Mouse (Mus musculus) heart, embryonic 11.5 days (tissue): Measurements from ENCODE around the gene Tmc8. TPM values are rescaled to one million over a fixed set of nuclear protein-coding genes. Genes with fewer than 3 reads are reported as not detected.
"Not testable (repeated sequence)": the region's sequence is repeated elsewhere in the genome, so short reads cannot be mapped to it uniquely, and the experiment has no call there.

ENCODE experiments used
- ATAC-seq: fragments of 200-750 bp; cut with Nextera tagmentation; replicated peaks from 2 replicates; pipeline ENCODE4 v1.8.0; 2017; ENCODE audit warnings: moderate library complexity; ENCODE audit not compliant: insufficient number of reproducible peaks, low FRiP score, low TSS enrichment
- H3K27ac ChIP-seq: fragments of 300-500 bp; sonication (generic); 2 replicates; pipeline ENCODE4 v1.5.1; 2014; ENCODE audit warnings: mild to moderate bottlenecking, low read depth, low read length
- H3K27me3 ChIP-seq: fragments of 300-500 bp; sonication (generic); 2 replicates; pipeline ENCODE4 v1.6.1; 2014; ENCODE audit warnings: mild to moderate bottlenecking, low read length, mixed read lengths; ENCODE audit not compliant: control insufficient read depth, insufficient read depth
- H3K36me3 ChIP-seq: fragments of 300-500 bp; sonication (generic); 2 replicates; pipeline ENCODE4 v1.6.1; 2014; ENCODE audit warnings: mild to moderate bottlenecking, low read length, moderate library complexity, mixed read lengths; ENCODE audit not compliant: control insufficient read depth, insufficient read depth
- H3K4me1 ChIP-seq: fragments of 300-500 bp; sonication (generic); 2 replicates; pipeline ENCODE4 v1.6.1; 2014; ENCODE audit warnings: low read length; ENCODE audit not compliant: control insufficient read depth, insufficient read depth
- H3K4me2 ChIP-seq: fragments of 300-500 bp; sonication (generic); 2 replicates; pipeline ENCODE4 v1.6.1; 2014; ENCODE audit warnings: mild to moderate bottlenecking, moderate library complexity
- H3K4me3 ChIP-seq: fragments of 300-500 bp; sonication (generic); 2 replicates; pipeline ENCODE4 v1.5.1; 2014; ENCODE audit warnings: low read depth, low read length
- H3K9ac ChIP-seq: fragments of 300-500 bp; sonication (generic); 2 replicates; pipeline ENCODE4 v1.6.1; 2014; ENCODE audit warnings: mild to moderate bottlenecking, low read depth, low read length, moderate library complexity
- H3K9me3 ChIP-seq: fragments of 300-500 bp; sonication (generic); replicated peaks from 2 replicates; pipeline ENCODE4 v1.6.1; 2016; ENCODE audit warnings: low read length; ENCODE audit not compliant: control insufficient read depth
- WGBS: fragments of 180-500 bp; shearing (Covaris S2); extraction: QIAGEN DNeasy Blood & Tissue Kit; methylation state at CpG from one replicate; pipeline ENCODE4 v1.1.7; 2014; ENCODE audit not compliant: insufficient replicate concordance; 5-methylcytosine and 5-hydroxymethylcytosine counted together
- polyA plus RNA-seq: library from polyadenylated mRNA; unstranded; fragments of >200 nt; fragmentation: Nextera tagmentation; extraction: Ambion mirVana; gene quantifications from 2 replicates; pipeline ENCODE4 v1.2.1, GENCODE M21; 2014

The Tmc8 gene
- polyA plus RNA-seq, 1 experiment from 2014 or later: 4.5 TPM

GRCm38 (mm10) chr11:117783089-117783488, 1.2 kb downstream of the Tmc8 start:
- Histone ChIP-seq H3K27me3 (peaks cover 17% of the 10 kb centered on the region), H3K4me2 (peak overlapping the region; percentile 99), H3K36me3 (no peaks in the 10 kb centered on the region), H3K4me3 (peak overlapping the region; percentile 52), H3K9me3 (no peaks in the 10 kb centered on the region), H3K27ac (peak overlapping the region; percentile 96), H3K9ac (peak overlapping the region; percentile 74), H3K4me1 (peaks cover 46% of the 10 kb centered on the region)
- ATAC-seq: no peak
- WGBS: 3% methylated on average over 30 of the region's 31 CpGs

- no peak; the same call in 1 of the 2 replicates for ATAC-seq
- peaks cover 41% of the 10 kb centered on the region for H3K4me1 ChIP-seq
- no peaks in the 10 kb centered on the region for H3K36me3 ChIP-seq
- no peaks in the 10 kb centered on the region for H3K9me3 ChIP-seq
- peaks cover 17% of the 10 kb centered on the region for H3K27me3 ChIP-seq
- H3K4me3 ChIP-seq: peak overlapping the region; percentile 52
- H3K9ac ChIP-seq: peak overlapping the region; percentile 74; the same call in 1 of the 2 replicates
- 39% methylated on average over 10 of the region's 10 CpGs for WGBS
- peak overlapping the region; percentile 99 for H3K4me2 ChIP-seq
- H3K27ac ChIP-seq: peak overlapping the region; percentile 96
Observed at GRCm38 (mm10) chr11:117783683-117784309, 1.9 kb downstream of the Tmc8 start.

- ATAC-seq: no peak
- Histone ChIP-seq H3K4me1 (peaks cover 28% of the 10 kb centered on the region), H3K27ac (no peak overlapping the region), H3K36me3 (no peaks in the 10 kb centered on the region), H3K4me3 (no peak overlapping the region), H3K4me2 (no peak overlapping the region), H3K27me3 (peaks cover 22% of the 10 kb centered on the region), H3K9ac (no peak overlapping the region), H3K9me3 (no peaks in the 10 kb centered on the region)
- 9% methylated on average over 10 of the region's 10 CpGs for WGBS
Observed at GRCm38 (mm10) chr11:117786294-117786693, 4.4 kb downstream of the Tmc8 start.

GRCm38 (mm10) chr11:117788481-117788880, 6.6 kb downstream of the Tmc8 start:
- peaks cover 18% of the 10 kb centered on the region for H3K27me3 ChIP-seq
- 82% methylated on average over 7 of the region's 7 CpGs for WGBS
- H3K9ac ChIP-seq, H3K4me2 ChIP-seq, H3K27ac ChIP-seq, H3K4me3 ChIP-seq, H3K9me3 ChIP-seq, ATAC-seq, H3K36me3 ChIP-seq: not testable (repeated sequence)
- peaks cover 22% of the 10 kb centered on the region for H3K4me1 ChIP-seq

GRCm38 (mm10) chr11:117790286-117790685, 8.4 kb downstream of the Tmc8 start:
- peak overlapping the region; percentile 6; the same call in 1 of the 2 replicates for H3K4me3 ChIP-seq
- no peak overlapping the region for H3K9ac ChIP-seq
- peaks cover 13% of the 10 kb centered on the region; the same call in 1 of the 2 replicates for H3K27me3 ChIP-seq
- H3K27ac ChIP-seq: no peak overlapping the region
- no peaks in the 10 kb centered on the region for H3K9me3 ChIP-seq
- 5% methylated on average over 14 of the region's 14 CpGs for WGBS
- H3K4me1 ChIP-seq: peaks cover 17% of the 10 kb centered on the region
- H3K36me3 ChIP-seq: no peaks in the 10 kb centered on the region
- H3K4me2 ChIP-seq: peak overlapping the region; percentile 59
- ATAC-seq: peak; percentile 23; the same call in 1 of the 2 replicates

- peaks cover 13% of the 10 kb centered on the region; the same call in 1 of the 2 replicates for H3K27me3 ChIP-seq
- H3K9me3 ChIP-seq: no peaks in the 10 kb centered on the region
- H3K27ac ChIP-seq: no peak overlapping the region
- H3K9ac ChIP-seq: no peak overlapping the region
- peak overlapping the region; percentile 6; the same call in 1 of the 2 replicates for H3K4me3 ChIP-seq
- H3K4me2 ChIP-seq: peak overlapping the region; percentile 59
- no peaks in the 10 kb centered on the region for H3K36me3 ChIP-seq
- WGBS: 30% methylated on average over 23 of the region's 23 CpGs
- H3K4me1 ChIP-seq: peaks cover 17% of the 10 kb centered on the region
- peak; percentile 60; the same call in 1 of the 2 replicates for ATAC-seq
Observed at GRCm38 (mm10) chr11:117790703-117791440, 9.0 kb downstream of the Tmc8 start.

- Histone ChIP-seq H3K9ac (no peak overlapping the region), H3K4me1 (peaks cover 17% of the 10 kb centered on the region), H3K36me3 (no peaks in the 10 kb centered on the region), H3K4me3 (no peak overlapping the region), H3K27me3 (peaks cover 13% of the 10 kb centered on the region; the same call in 1 of the 2 replicates), H3K27ac (no peak overlapping the region), H3K9me3 (no peaks in the 10 kb centered on the region), H3K4me2 (peak overlapping the region; percentile 3; the same call in 1 of the 2 replicates)
- no peak for ATAC-seq
- WGBS: 77% methylated on average over 9 of the region's 9 CpGs
Observed at GRCm38 (mm10) chr11:117791441-117791761, 9.5 kb downstream of the Tmc8 start.

GRCm38 (mm10) chr11:117792281-117792888, 10.5 kb downstream of the Tmc8 start:
- no peaks in the 10 kb centered on the region for H3K36me3 ChIP-seq
- WGBS: 7% methylated on average over 22 of the region's 22 CpGs
- H3K4me3 ChIP-seq: peak overlapping the region; percentile 27
- peak overlapping the region; percentile 52 for H3K9ac ChIP-seq
- H3K9me3 ChIP-seq: no peaks in the 10 kb centered on the region
- peaks cover 21% of the 10 kb centered on the region for H3K4me1 ChIP-seq
- ATAC-seq: peak; percentile 80
- no peak overlapping the region for H3K27ac ChIP-seq
- peaks cover 13% of the 10 kb centered on the region; the same call in 1 of the 2 replicates for H3K27me3 ChIP-seq
- peak overlapping the region; percentile 66 for H3K4me2 ChIP-seq
